8 mouse cellular contexts compared by ENCODE assay signal in genomic region chr1:125561206-125561605, GRCm38 (mm10). TPM values are rescaled to one million over a fixed set of nuclear protein-coding genes. Genes with fewer than 3 reads are reported as not detected.
A peak's percentile ranks its signal among the peaks of the same experiment; 100 is the strongest.
DNase-seq lines count a peak whose midpoint lies in the region; ATAC-seq and TF ChIP-seq lines count a peak whose summit lies in the region.

No protein-coding gene starts in this region.

- no peak for TF ChIP-seq POLR2A in kidney, adult 2 months (IDR thresholded peaks at IDR 0.05; ENCODE audit: low read depth, low read length)

- no peaks in the 10 kb centered on the region for H3K9me3 ChIP-seq in hindbrain, postnatal 0 days (ENCODE audit: low read length)
- no peaks in the 10 kb centered on the region for H3K9me3 ChIP-seq in liver, embryonic 16.5 days (replicated peaks; ENCODE audit: control insufficient read depth, low read length)
- H3K9me3 ChIP-seq in neural tube, embryonic 14.5 days (ENCODE audit: control insufficient read depth, low read length) = no peaks in the 10 kb centered on the region

- H3K27me3 ChIP-seq in kidney, adult 2 months (replicated peaks; ENCODE audit: control insufficient read depth, insufficient read depth, low read length) = no peaks in the 10 kb centered on the region
- no peaks in the 10 kb centered on the region for H3K27me3 ChIP-seq in Patski
- no peaks in the 10 kb centered on the region for H3K27me3 ChIP-seq in hindbrain, postnatal 0 days (ENCODE audit: insufficient read depth, low read length)
- no peaks in the 10 kb centered on the region for H3K27me3 ChIP-seq in liver, embryonic 16.5 days (ENCODE audit: control insufficient read depth, insufficient read depth, low read depth, low read length)
- no peaks in the 10 kb centered on the region for H3K27me3 ChIP-seq in neural tube, embryonic 14.5 days (ENCODE audit: control insufficient read depth, insufficient read depth, low read length)

- peak; percentile 22 for ATAC-seq in Patski
- ATAC-seq in hindbrain, postnatal 0 days = peak; percentile 46
- ATAC-seq in liver, embryonic 16.5 days (ENCODE audit: low read depth) = no peak; the same call in none of the 2 replicates
- peak; percentile 53 for ATAC-seq in neural tube, embryonic 14.5 days (ENCODE audit: low read depth)
- ATAC-seq in CD4-positive, CD25-positive, alpha-beta regulatory T cell, adult 4 months = no peak

- peaks cover 6% of the 10 kb centered on the region; the same call in 1 of the 2 replicates for H3K4me1 ChIP-seq in kidney, adult 2 months (ENCODE audit: control insufficient read depth, insufficient read depth, low read length)
- H3K4me1 ChIP-seq in hindbrain, postnatal 0 days (ENCODE audit: insufficient read depth, low read length) = peaks cover 6% of the 10 kb centered on the region; the same call in 1 of the 2 replicates
- peaks cover 10% of the 10 kb centered on the region for H3K4me1 ChIP-seq in liver, embryonic 16.5 days (ENCODE audit: control insufficient read depth, low read depth, low read length)
- peaks cover 7% of the 10 kb centered on the region; the same call in 1 of the 2 replicates for H3K4me1 ChIP-seq in neural tube, embryonic 14.5 days (ENCODE audit: control insufficient read depth, insufficient read depth, low read length)

- in situ Hi-C loops in Patski (cut with MboI; ENCODE audit: low pct_unique_long_range_greater_than_20kb) = loop anchor here (5.0 kb wide), 2 partner anchors 39 to 129 kb away; no protein-coding TSS in a partner anchor

- H3K36me3 ChIP-seq in kidney, adult 2 months (ENCODE audit: control insufficient read depth, insufficient read depth, low read length) = peaks cover 1% of the 10 kb centered on the region; the same call in 1 of the 2 replicates
- H3K36me3 ChIP-seq in hindbrain, postnatal 0 days (ENCODE audit: insufficient read depth, low read length) = no peaks in the 10 kb centered on the region
- no peaks in the 10 kb centered on the region for H3K36me3 ChIP-seq in liver, embryonic 16.5 days (ENCODE audit: control insufficient read depth, insufficient read depth)
- no peaks in the 10 kb centered on the region; the same call in 1 of the 2 replicates for H3K36me3 ChIP-seq in neural tube, embryonic 14.5 days (ENCODE audit: control insufficient read depth, insufficient read depth, low read length)

- peak overlapping the region; percentile 95 for H3K9ac ChIP-seq in hindbrain, postnatal 0 days (replicated peaks; ENCODE audit: low read length)
- peak overlapping the region; percentile 78 for H3K9ac ChIP-seq in liver, embryonic 16.5 days (ENCODE audit: low read depth, low read length)
- H3K9ac ChIP-seq in neural tube, embryonic 14.5 days (replicated peaks; ENCODE audit: low read depth, low read length) = peak overlapping the region; percentile 89

- CTCF ChIA-PET in Patski (lab: Charles Lee) = interaction anchor here (1.2 to 2.1 kb wide), 4 partner anchors 14 to 135 kb away, joined by 3 to 9 read pairs (median 4); no protein-coding TSS in a partner anchor

- no peak for TF ChIP-seq CTCF in kidney, adult 2 months (conservative IDR thresholded peaks at IDR 0.05; ENCODE audit: insufficient read depth, insufficient read length, low read depth, low read length)
- TF ChIP-seq CTCF in Patski (IDR thresholded peaks at IDR 0.05) = no peak
- no peak for TF ChIP-seq CTCF in hindbrain, postnatal 0 days (IDR thresholded peaks at IDR 0.05; ENCODE audit: low read depth)

- WGBS in kidney, adult 2 months = under 1% methylated on average over 29 of the region's 29 CpGs
- WGBS in hindbrain, postnatal 0 days = under 1% methylated on average over 29 of the region's 29 CpGs
- WGBS in liver, embryonic 16.5 days (ENCODE audit: insufficient replicate concordance) = 2% methylated on average over 27 of the region's 29 CpGs
- under 1% methylated on average over 29 of the region's 29 CpGs for WGBS in neural tube, embryonic 14.5 days

- H3K4me2 ChIP-seq in hindbrain, postnatal 0 days (ENCODE audit: low read depth, low read length) = peak overlapping the region; percentile 75
- peak overlapping the region; percentile 73 for H3K4me2 ChIP-seq in liver, embryonic 16.5 days (ENCODE audit: low read depth, low read length)
- peak overlapping the region; percentile 66 for H3K4me2 ChIP-seq in neural tube, embryonic 14.5 days (ENCODE audit: low read depth, low read length)

- H3K4me3 ChIP-seq in kidney, adult 2 months (ENCODE audit: insufficient read depth, low read depth, low read length) = peak overlapping the region; percentile 96
- H3K4me3 ChIP-seq in hindbrain, postnatal 0 days (ENCODE audit: low read length) = peak overlapping the region; percentile 99
- peak overlapping the region; percentile 77 for H3K4me3 ChIP-seq in liver, embryonic 16.5 days (ENCODE audit: low read depth, low read length)
- peak overlapping the region; percentile 88 for H3K4me3 ChIP-seq in neural tube, embryonic 14.5 days (ENCODE audit: low read depth, low read length)

- no peak for DNase-seq in kidney, adult 2 months
- no peak for DNase-seq in kidney, adult 18-20 months
- no peak for DNase-seq in Patski (ENCODE audit: low read depth, low spot score)
- DNase-seq in forelimb bud, embryonic 11.5 days (ENCODE audit: low read depth, low spot score) = peak; percentile 21
- peak; percentile 85 for DNase-seq in hindbrain, postnatal 0 days (ENCODE audit: low spot score)

- POLR2A ChIA-PET in Patski (lab: Charles Lee) = interaction anchor here (1.9 kb wide), 1 partner anchor 126 kb away, joined by 11 read pairs; the partner anchor contains the start of gene Actr3

- peak overlapping the region; percentile 83 for H3K27ac ChIP-seq in kidney, adult 2 months (ENCODE audit: insufficient read depth, low read depth, low read length)
- H3K27ac ChIP-seq in hindbrain, postnatal 0 days = peak overlapping the region; percentile 95
- H3K27ac ChIP-seq in liver, embryonic 16.5 days (ENCODE audit: low read length) = peak overlapping the region; percentile 70
- peak overlapping the region; percentile 90 for H3K27ac ChIP-seq in neural tube, embryonic 14.5 days (ENCODE audit: low read depth, low read length)

RNA-seq across cellular contexts. Expression of gene Slc35f5, which starts 0.8 kb away (rescaled TPM):
- 32.0 and 36.3 TPM in 2 replicates for polyA plus RNA-seq in kidney, adult 2 months (2012; rRNA removed)
- polyA plus RNA-seq in Patski (2021) = 81.6 TPM
- 16.4 and 17.9 TPM in 2 replicates for total RNA-seq in hindbrain, postnatal 0 days (2014; rRNA removed)
- polyA plus RNA-seq in hindbrain, postnatal 0 days (2015; fragmentation: Nextera tagmentation; extraction: Ambion mirVana) = 34.7 and 35.1 TPM in 2 replicates
- polyA plus RNA-seq in liver, embryonic 16.5 days (2015; fragmentation: Nextera tagmentation; extraction: Ambion mirVana) = 31.0 and 32.7 TPM in 2 replicates
- 29.1 and 36.1 TPM in 2 replicates for polyA plus RNA-seq in neural tube, embryonic 14.5 days (2014; fragmentation: Nextera tagmentation; extraction: Ambion mirVana)
- polyA plus RNA-seq in CD4-positive, CD25-positive, alpha-beta regulatory T cell, adult 4 months (2017; shearing (Covaris generic)) = 1 to 10 TPM in 1 of 2 experiments, under 1 TPM in 1; 0.58 to 3.5 TPM

Comparison
In these comparisons a context has a peak if more than half of its experiments do, and no peak if none do; other contexts are left out.
1. DNase-seq: peak in forelimb bud, embryonic 11.5 days (single experiment) and hindbrain, postnatal 0 days (single experiment); none in kidney, adult 2 months (single experiment), kidney, adult 18-20 months (single experiment) and Patski (single experiment).
2. ATAC-seq: peak in Patski (single experiment), hindbrain, postnatal 0 days (single experiment) and neural tube, embryonic 14.5 days (single experiment); none in liver, embryonic 16.5 days (single experiment) and CD4-positive, CD25-positive, alpha-beta regulatory T cell, adult 4 months (single experiment).
3. Peak in every context shown above with its lines, with median percentiles within 50 percentile points of each other: H3K27ac ChIP-seq, H3K4me3 ChIP-seq, H3K4me2 ChIP-seq and H3K9ac ChIP-seq.